Mouse (Mus musculus) liver, postnatal 0 days (tissue): ENCODE results near the gene Ttc21a. TPM values are rescaled to one million over a fixed set of nuclear protein-coding genes. Genes with fewer than 3 reads are reported as not detected.

ENCODE experiments used
- ATAC-seq: fragments of 200-750 bp; cut with Nextera tagmentation; 2 replicates; pipeline ENCODE4 v1.8.0; 2017; ENCODE audit warnings: mild to moderate bottlenecking, moderate library complexity
- DNase-seq: peaks from one replicate; pipeline ENCODE4 v3.0.0-alpha.2; 2016
- H3K27ac ChIP-seq: fragments of 300-500 bp; sonication (generic); 2 replicates; pipeline ENCODE4 v1.5.1; 2014; ENCODE audit warnings: antibody characterized with exemption, moderate library complexity, mild to moderate bottlenecking, low read depth
- H3K27me3 ChIP-seq: fragments of 300-500 bp; sonication (generic); 2 replicates; pipeline ENCODE4 v1.6.1; 2014; ENCODE audit warnings: low read length, control low read depth, mixed read lengths; ENCODE audit not compliant: insufficient read depth
- H3K36me3 ChIP-seq: fragments of 300-500 bp; sonication (generic); replicated peaks from 2 replicates; pipeline ENCODE4 v1.6.1; 2014; ENCODE audit warnings: mild to moderate bottlenecking, control low read depth, low read length, moderate library complexity, mixed read lengths; ENCODE audit not compliant: insufficient read depth
- H3K4me1 ChIP-seq: fragments of 300-500 bp; sonication (generic); 2 replicates; pipeline ENCODE4 v1.6.1; 2014; ENCODE audit warnings: antibody characterized with exemption, mild to moderate bottlenecking, control low read depth; ENCODE audit not compliant: insufficient read depth
- H3K4me2 ChIP-seq: fragments of 300-500 bp; sonication (generic); 2 replicates; pipeline ENCODE4 v1.6.1; 2014; ENCODE audit warnings: low read depth, mild to moderate bottlenecking, low read length, moderate library complexity, mixed read lengths
- H3K4me3 ChIP-seq: fragments of 300-500 bp; sonication (generic); 2 replicates; pipeline ENCODE4 v1.5.1; 2014; ENCODE audit warnings: low read depth, low read length
- H3K9ac ChIP-seq: fragments of 300-500 bp; sonication (generic); replicated peaks from 2 replicates; pipeline ENCODE4 v1.6.1; 2014; ENCODE audit warnings: mild to moderate bottlenecking, moderate library complexity
- H3K9me3 ChIP-seq: fragments of 300-500 bp; sonication (generic); 2 replicates; pipeline ENCODE4 v1.6.1; 2016; ENCODE audit warnings: mild to moderate bottlenecking, control low read depth, low read length, mixed read lengths
- CTCF ChIP-seq: sonication (generic); IDR thresholded peaks from 2 replicates; pipeline ENCODE4 v1.5.1; 2016; ENCODE audit warnings: antibody characterized with exemption, low read depth
- EP300 ChIP-seq: IDR thresholded peaks from 2 replicates; pipeline ENCODE4 v1.6.1; 2016; ENCODE audit warnings: antibody characterized with exemption, low read depth, mild to moderate bottlenecking
- WGBS: fragments of 180-500 bp; shearing (Covaris S2); extraction: QIAGEN DNeasy Blood & Tissue Kit; methylation state at CpG from one replicate; pipeline ENCODE4 v1.1.7; 2014; ENCODE audit not compliant: insufficient replicate concordance; 5-methylcytosine and 5-hydroxymethylcytosine counted together
- polyA plus RNA-seq: library from polyadenylated mRNA; unstranded; fragments of >200 nt; fragmentation: Nextera tagmentation; extraction: Ambion mirVana; gene quantifications from 2 replicates; pipeline ENCODE4 v1.2.1, GENCODE M21; 2015

The Ttc21a gene
- polyA plus RNA-seq, 1 experiment from 2014 or later, result 0.22 TPM

DNA sequence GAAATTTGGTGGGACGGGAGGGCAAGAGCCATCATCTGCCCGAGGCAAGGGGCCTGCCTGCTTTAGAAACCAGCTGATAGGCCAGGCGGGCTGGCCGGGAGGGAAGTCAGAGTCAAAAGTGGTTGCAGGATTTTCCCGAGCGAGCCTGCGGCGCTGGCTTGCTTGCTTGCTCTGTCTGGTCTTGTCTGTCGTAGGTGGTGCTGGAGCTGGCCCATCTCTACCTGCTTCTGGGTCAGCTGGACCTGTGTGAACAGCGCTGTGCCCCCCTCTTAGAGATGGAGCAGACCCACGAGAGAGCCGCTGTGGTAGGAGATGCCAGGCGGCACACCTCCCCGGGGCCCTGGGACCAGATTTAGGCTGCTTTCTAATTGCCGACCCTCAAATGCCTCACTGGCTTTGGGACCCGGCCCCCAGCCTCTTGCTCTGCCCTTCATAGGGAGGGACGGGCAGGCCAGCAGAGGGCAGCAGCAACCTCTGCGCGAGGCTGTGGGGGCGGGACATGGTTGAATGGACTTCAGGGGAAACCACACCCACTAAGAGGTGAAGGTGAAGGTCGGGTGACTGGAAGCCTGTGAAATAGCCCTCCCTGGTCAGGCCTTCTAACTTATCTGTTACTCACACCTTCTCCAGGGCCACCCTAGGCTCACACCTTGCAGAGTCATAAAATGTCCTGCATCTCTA is 25.7 kb downstream of the Ttc21a start:
- Histone ChIP-seq H3K9ac (no peak overlapping the region), H3K4me1 (peaks cover 15% of the 10 kb centered on the region), H3K9me3 (no peaks in the 10 kb centered on the region), H3K27me3 (no peaks in the 10 kb centered on the region), H3K4me2 (peak overlapping the region; percentile 51), H3K4me3 (no peak overlapping the region), H3K27ac (peak overlapping the region; percentile 64), H3K36me3 (no peaks in the 10 kb centered on the region)
- WGBS, result 18% methylated on average over 21 of the region's 21 CpGs
- peak; percentile 32; the same call in 1 of the 2 replicates for TF ChIP-seq EP300
- TF ChIP-seq CTCF, result peak; percentile 94
- DNase-seq (peak; percentile 88), ATAC-seq (peak; percentile 89)

DNA sequence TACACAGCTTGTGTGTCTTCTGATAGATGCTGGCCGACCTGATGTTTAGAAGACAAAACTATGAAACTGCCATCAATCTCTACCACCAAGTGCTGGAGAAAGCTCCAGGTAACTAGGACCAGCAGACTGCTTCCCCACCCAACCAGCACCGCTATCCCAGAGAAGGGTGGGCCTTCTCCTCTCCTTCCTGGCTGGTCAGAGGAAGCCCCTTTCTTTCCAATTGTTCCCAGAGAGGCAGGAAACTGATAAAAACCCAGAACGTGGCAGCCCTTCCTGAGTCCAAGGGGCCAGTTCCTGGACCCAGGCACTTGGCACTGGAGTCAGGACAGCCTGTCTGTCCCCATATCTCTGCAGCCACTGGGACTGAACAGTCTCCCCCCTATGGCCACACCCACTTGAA is 26.8 kb downstream of the Ttc21a start:
- TF ChIP-seq CTCF (no peak), EP300 (peak; percentile 39; the same call in 1 of the 2 replicates)
- Histone ChIP-seq H3K9me3 (no peaks in the 10 kb centered on the region), H3K4me2 (no peak overlapping the region), H3K9ac (no peak overlapping the region), H3K36me3 (no peaks in the 10 kb centered on the region), H3K4me3 (no peak overlapping the region), H3K27ac (peak overlapping the region; percentile 64), H3K27me3 (no peaks in the 10 kb centered on the region), H3K4me1 (peaks cover 17% of the 10 kb centered on the region)
- ATAC-seq, result no peak
- DNase-seq, result no peak
- WGBS, result 46% methylated on average over 3 of the region's 3 CpGs

DNA sequence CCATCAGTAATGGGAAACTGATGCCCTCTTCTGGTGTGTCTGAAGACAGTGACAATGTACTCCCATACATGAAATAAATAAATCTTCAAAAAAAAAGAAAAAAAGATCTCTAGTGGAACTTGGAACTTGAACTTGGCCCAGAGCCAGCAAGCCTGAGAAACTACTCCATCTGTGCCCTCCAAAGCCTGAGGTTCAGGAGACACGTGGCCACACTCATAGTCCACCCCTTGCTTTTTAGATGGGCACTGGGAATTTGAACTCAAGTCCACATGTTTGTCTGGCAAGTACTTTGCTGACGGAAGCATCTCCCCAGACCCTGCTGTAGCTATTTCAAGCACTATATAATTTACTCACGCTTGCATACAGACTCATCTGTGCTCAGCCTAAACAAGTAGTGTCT is 27.8 kb downstream of the Ttc21a start:
- H3K4me1 ChIP-seq, result peaks cover 22% of the 10 kb centered on the region
- no peaks in the 10 kb centered on the region for H3K9me3 ChIP-seq
- no peak for DNase-seq
- TF ChIP-seq CTCF (no peak), EP300 (no peak)
- no peak overlapping the region for H3K4me3 ChIP-seq
- no peak overlapping the region for H3K9ac ChIP-seq
- ATAC-seq, result no peak
- H3K27ac ChIP-seq, result no peak overlapping the region
- no peak overlapping the region for H3K4me2 ChIP-seq
- H3K27me3 ChIP-seq, result no peaks in the 10 kb centered on the region
- 66% methylated on average over 3 of the region's 3 CpGs for WGBS
- no peaks in the 10 kb centered on the region for H3K36me3 ChIP-seq

DNA sequence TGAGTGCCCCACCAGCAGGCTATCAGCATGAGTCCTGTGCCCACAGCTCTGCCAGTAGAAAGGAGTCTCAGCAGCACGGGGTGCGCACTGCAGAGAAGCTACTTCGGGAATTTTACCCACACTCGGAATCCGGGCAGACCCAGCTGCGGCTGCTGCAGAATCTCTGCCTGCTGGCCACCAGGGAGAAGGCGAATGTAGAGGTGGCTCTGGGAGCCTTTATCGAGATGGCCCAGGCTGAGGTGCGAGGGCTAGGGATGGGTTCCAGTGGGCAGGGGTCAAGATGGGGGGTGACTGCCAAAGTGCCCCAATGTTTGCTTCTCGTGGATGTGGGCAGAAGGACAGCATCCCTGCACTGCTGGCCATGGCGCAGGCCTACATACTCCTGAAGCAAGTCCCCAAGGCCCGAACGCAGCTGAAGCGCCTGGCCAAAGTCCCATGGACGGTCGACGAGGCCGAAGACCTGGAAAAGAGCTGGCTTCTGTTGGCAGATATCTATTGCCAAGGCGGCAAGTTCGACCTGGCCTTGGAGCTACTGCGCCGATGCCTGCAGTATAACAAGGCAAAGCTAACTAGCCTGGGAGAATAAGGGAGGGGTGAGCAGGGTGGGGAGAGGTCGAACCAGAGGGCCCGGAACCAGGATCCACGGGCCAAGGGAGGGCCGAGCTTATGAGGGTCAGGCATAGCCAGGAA is 29.0 kb downstream of the Ttc21a start:
- Histone ChIP-seq H3K9me3 (no peaks in the 10 kb centered on the region), H3K27ac (no peak overlapping the region), H3K4me2 (no peak overlapping the region), H3K36me3 (peaks cover 2% of the 10 kb centered on the region), H3K27me3 (no peaks in the 10 kb centered on the region), H3K4me1 (peaks cover 31% of the 10 kb centered on the region), H3K4me3 (no peak overlapping the region), H3K9ac (no peak overlapping the region)
- ATAC-seq (no peak), DNase-seq (no peak)
- 89% methylated on average over 26 of the region's 26 CpGs for WGBS
- TF ChIP-seq CTCF, result no peak
- TF ChIP-seq EP300, result no peak

DNA sequence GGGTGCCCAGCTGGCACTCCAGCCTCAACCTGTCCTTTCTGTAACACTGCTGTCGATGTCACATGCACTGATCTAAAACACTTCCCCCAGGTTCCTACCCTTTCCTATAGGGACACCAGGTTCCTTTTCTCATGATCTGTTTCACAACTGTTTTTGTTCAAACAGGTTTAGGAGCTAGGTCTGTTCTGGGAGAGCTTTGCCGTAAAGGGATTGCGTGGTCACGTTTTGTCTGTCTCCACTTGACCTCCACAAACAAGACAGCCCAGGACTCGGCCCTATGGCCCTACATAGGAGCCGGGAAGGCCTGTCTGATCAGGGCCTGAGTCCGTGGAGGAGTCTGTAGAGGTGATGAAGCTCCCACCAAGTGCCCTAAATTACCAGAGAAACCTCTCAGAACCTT is 32.4 kb downstream of the Ttc21a start:
- peak; percentile 80 for ATAC-seq
- 50% methylated on average over 7 of the region's 7 CpGs for WGBS
- TF ChIP-seq CTCF (no peak), EP300 (peak; percentile 47)
- H3K36me3 ChIP-seq, result peaks cover 36% of the 10 kb centered on the region
- H3K9ac ChIP-seq, result peak overlapping the region; percentile 16; the same call in 1 of the 2 replicates
- peak overlapping the region; percentile 84 for H3K27ac ChIP-seq
- H3K4me1 ChIP-seq, result peaks cover 19% of the 10 kb centered on the region
- DNase-seq, result peak; percentile 38
- H3K27me3 ChIP-seq, result no peaks in the 10 kb centered on the region
- H3K4me2 ChIP-seq, result no peak overlapping the region
- no peak overlapping the region for H3K4me3 ChIP-seq
- no peaks in the 10 kb centered on the region for H3K9me3 ChIP-seq

DNA sequence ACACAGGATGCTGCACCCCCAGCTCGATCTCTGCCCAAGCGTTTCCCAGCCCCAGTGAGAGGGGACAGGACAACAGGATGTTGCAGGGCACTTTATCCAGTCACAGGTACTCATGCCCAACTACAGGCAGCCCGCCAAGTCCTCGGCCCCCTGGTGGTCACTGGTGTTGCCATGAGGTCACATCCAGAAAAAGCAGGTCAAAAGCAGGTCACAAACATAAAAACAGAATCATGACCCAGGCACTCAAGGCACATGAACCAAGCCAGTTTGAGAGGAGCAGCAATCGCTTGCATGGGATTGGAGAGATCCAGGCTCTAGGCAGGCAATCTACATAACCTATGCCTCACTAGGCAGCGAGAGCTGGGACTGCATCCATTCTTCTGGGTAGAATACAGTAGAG is 32.8 kb downstream of the Ttc21a start:
- peaks cover 40% of the 10 kb centered on the region for H3K36me3 ChIP-seq
- no peak for TF ChIP-seq EP300
- TF ChIP-seq CTCF, result peak; percentile 72
- no peak overlapping the region for H3K4me2 ChIP-seq
- no peaks in the 10 kb centered on the region for H3K9me3 ChIP-seq
- H3K27ac ChIP-seq, result peak overlapping the region; percentile 84
- peaks cover 19% of the 10 kb centered on the region for H3K4me1 ChIP-seq
- ATAC-seq (peak; percentile 83), DNase-seq (peak; percentile 86)
- no peaks in the 10 kb centered on the region for H3K27me3 ChIP-seq
- peak overlapping the region; percentile 12; the same call in 1 of the 2 replicates for H3K9ac ChIP-seq
- H3K4me3 ChIP-seq, result no peak overlapping the region
- WGBS, result 54% methylated on average over 6 of the region's 6 CpGs
